Mouse (Mus musculus) neural tube, embryonic 13.5 days (tissue): ENCODE results near the gene Polr1d. TPM values are rescaled to one million over a fixed set of nuclear protein-coding genes. Genes with fewer than 3 reads are reported as not detected.

Experiments
- ATAC-seq: fragments of 200-750 bp; cut with Nextera tagmentation; 2 replicates; pipeline ENCODE4 v1.8.0; 2017; ENCODE audit warnings: low read depth, mild to moderate bottlenecking, moderate TSS enrichment, moderate library complexity
- H3K27ac ChIP-seq: fragments of 300-500 bp; sonication (generic); replicated peaks from 2 replicates; pipeline ENCODE4 v1.5.1; 2015; ENCODE audit warnings: moderate library complexity, mild to moderate bottlenecking, inconsistent platforms
- H3K27me3 ChIP-seq: fragments of 300-500 bp; sonication (generic); 2 replicates; pipeline ENCODE4 v1.6.1; 2015; ENCODE audit warnings: mild to moderate bottlenecking, inconsistent platforms
- H3K36me3 ChIP-seq: fragments of 300-500 bp; sonication (generic); 2 replicates; pipeline ENCODE4 v1.6.1; 2015; ENCODE audit warnings: mild to moderate bottlenecking, inconsistent platforms
- H3K4me1 ChIP-seq: fragments of 300-500 bp; sonication (generic); replicated peaks from 2 replicates; pipeline ENCODE4 v1.6.1; 2015; ENCODE audit warnings: inconsistent platforms
- H3K4me2 ChIP-seq: fragments of 300-500 bp; sonication (generic); 2 replicates; pipeline ENCODE4 v1.6.1; 2015; ENCODE audit warnings: inconsistent platforms, mild to moderate bottlenecking, moderate library complexity
- H3K4me3 ChIP-seq: fragments of 300-500 bp; sonication (generic); 2 replicates; pipeline ENCODE4 v1.5.1; 2015; ENCODE audit warnings: mild to moderate bottlenecking, inconsistent platforms
- H3K9ac ChIP-seq: fragments of 300-500 bp; sonication (generic); 2 replicates; pipeline ENCODE4 v1.6.1; 2015; ENCODE audit warnings: moderate library complexity, mild to moderate bottlenecking, inconsistent platforms
- H3K9me3 ChIP-seq: fragments of 300-500 bp; sonication (generic); 2 replicates; pipeline ENCODE4 v1.6.1; 2016; ENCODE audit warnings: inconsistent platforms
- WGBS: fragments of 180-500 bp; shearing (Covaris S2); methylation state at CpG from one replicate; pipeline ENCODE4 v1.1.7; 2015; 5-methylcytosine and 5-hydroxymethylcytosine counted together
- polyA plus RNA-seq: library from polyadenylated mRNA; unstranded; fragments of >200 nt; fragmentation: Nextera tagmentation; extraction: Ambion mirVana; gene quantifications from 2 replicates; pipeline ENCODE4 v1.2.1, GENCODE M21; 2015

Gene Polr1d
- polyA plus RNA-seq, 1 experiment from 2014 or later = 109 TPM

GRCm38 (mm10) chr5:147076026-147076798, 638 bp upstream of the Polr1d start, which contains the start of gene Lnx2:
Lnx2 (minus strand) TSS chr5:147076586.
- under 1% methylated on average over 58 of the region's 65 CpGs for WGBS
- Histone ChIP-seq H3K4me3 (peak within 1 kb of the TSS; percentile 89), H3K27ac (peak within 1 kb of the TSS; percentile 90), H3K27me3 (peaks cover 3% of the 10 kb centered on the region; the same call in 1 of the 2 replicates), H3K4me1 (peaks cover 32% of the 10 kb centered on the region), H3K4me2 (peak within 1 kb of the TSS; percentile 78), H3K9ac (peak within 1 kb of the TSS; percentile 79), H3K9me3 (no peaks in the 10 kb centered on the region), H3K36me3 (peaks cover 3% of the 10 kb centered on the region; the same call in 1 of the 2 replicates)
- ATAC-seq = peak; percentile 99

- WGBS = under 1% methylated on average over 53 of the region's 57 CpGs
- Histone ChIP-seq H3K27ac (peak overlapping the region; percentile 90), H3K4me3 (peak overlapping the region; percentile 89), H3K4me1 (peaks cover 41% of the 10 kb centered on the region), H3K27me3 (peaks cover 3% of the 10 kb centered on the region; the same call in 1 of the 2 replicates), H3K9ac (peak overlapping the region; percentile 79), H3K9me3 (no peaks in the 10 kb centered on the region), H3K4me2 (peak overlapping the region; percentile 78), H3K36me3 (peaks cover 8% of the 10 kb centered on the region)
- peak; percentile 74 for ATAC-seq
These were observed 620 bp downstream of the Polr1d start for GRCm38 (mm10) chr5:147077305-147078034.

DNA sequence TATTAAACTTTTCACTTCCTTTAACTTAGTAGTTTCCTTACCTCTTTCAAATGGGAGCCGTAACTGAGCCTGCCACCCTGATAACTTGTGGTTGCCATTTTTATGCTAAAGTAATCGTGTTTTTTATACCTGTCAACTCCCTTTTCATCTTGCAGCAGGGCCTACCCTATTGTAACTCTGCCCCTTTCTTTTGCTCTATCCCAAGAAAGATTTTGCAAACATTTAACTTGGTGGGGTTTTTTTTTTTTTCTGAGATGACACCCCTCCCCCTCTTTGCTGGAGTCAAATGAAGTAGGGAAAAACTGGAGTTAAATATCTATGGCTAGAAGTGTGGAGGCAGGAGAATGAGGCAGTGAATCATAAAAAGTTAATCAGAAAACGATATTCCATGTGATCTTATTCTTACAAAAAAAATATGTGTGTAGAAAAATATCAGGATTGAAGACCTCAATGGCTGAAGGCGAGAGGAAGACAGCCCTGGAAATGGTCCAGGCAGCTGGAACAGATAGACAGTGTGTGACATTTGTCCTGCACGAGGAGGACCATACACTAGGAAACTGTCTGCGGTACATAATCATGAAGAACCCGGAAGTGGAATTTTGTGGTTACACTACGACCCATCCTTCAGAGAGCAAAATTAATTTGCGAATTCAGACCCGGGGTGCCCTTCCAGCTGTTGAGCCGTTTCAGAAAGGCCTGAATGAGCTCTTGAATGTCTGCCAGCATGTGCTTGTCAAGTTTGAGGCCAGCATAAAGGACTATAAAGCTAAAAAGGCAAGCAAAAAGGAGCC, 1.5 kb downstream of the Polr1d start:
- Histone ChIP-seq H3K9me3 (no peaks in the 10 kb centered on the region), H3K4me1 (peaks cover 41% of the 10 kb centered on the region), H3K9ac (peak overlapping the region; percentile 79), H3K4me2 (peak overlapping the region; percentile 78), H3K36me3 (peaks cover 8% of the 10 kb centered on the region), H3K4me3 (peak overlapping the region; percentile 89), H3K27me3 (peaks cover 3% of the 10 kb centered on the region; the same call in 1 of the 2 replicates), H3K27ac (no peak overlapping the region)
- ATAC-seq = no peak
- 57% methylated on average over 11 of the region's 11 CpGs for WGBS

GRCm38 (mm10) chr5:147085201-147085894, 8.5 kb downstream of the Polr1d start:
- Histone ChIP-seq H3K4me3 (no peak overlapping the region), H3K36me3 (peaks cover 18% of the 10 kb centered on the region; the same call in 1 of the 2 replicates), H3K27ac (no peak overlapping the region), H3K9me3 (no peaks in the 10 kb centered on the region), H3K4me2 (no peak overlapping the region), H3K9ac (no peak overlapping the region), H3K4me1 (peaks cover 19% of the 10 kb centered on the region; the same call in 1 of the 2 replicates), H3K27me3 (no peaks in the 10 kb centered on the region)
- WGBS = 80% methylated on average over 9 of the region's 9 CpGs
- ATAC-seq = no peak

- H3K9ac ChIP-seq = no peak overlapping the region
- no peak overlapping the region for H3K27ac ChIP-seq
- WGBS = 91% methylated on average over 4 of the region's 4 CpGs
- no peak overlapping the region for H3K4me3 ChIP-seq
- H3K4me2 ChIP-seq = no peak overlapping the region
- H3K4me1 ChIP-seq = peaks cover 12% of the 10 kb centered on the region; the same call in 1 of the 2 replicates
- no peaks in the 10 kb centered on the region for H3K9me3 ChIP-seq
- ATAC-seq = no peak
- peaks cover 13% of the 10 kb centered on the region; the same call in 1 of the 2 replicates for H3K36me3 ChIP-seq
- no peaks in the 10 kb centered on the region for H3K27me3 ChIP-seq
These were observed 10.0 kb downstream of the Polr1d start for GRCm38 (mm10) chr5:147086816-147087215.

GRCm38 (mm10) chr5:147089836-147090235, 13.0 kb downstream of the Polr1d start:
- WGBS = 64% methylated on average over 3 of the region's 3 CpGs
- no peak for ATAC-seq
- no peaks in the 10 kb centered on the region for H3K9me3 ChIP-seq

GRCm38 (mm10) chr5:147090256-147090963, 13.6 kb downstream of the Polr1d start:
- Histone ChIP-seq H3K9me3 (no peaks in the 10 kb centered on the region), H3K27ac (no peak overlapping the region), H3K4me1 (0 out of 2 replicates have a peak, but pooled peaks cover under 1% of the 10 kb centered on the region), H3K4me3 (no peak overlapping the region), H3K27me3 (no peaks in the 10 kb centered on the region), H3K36me3 (peaks cover 16% of the 10 kb centered on the region; the same call in 1 of the 2 replicates), H3K9ac (no peak overlapping the region), H3K4me2 (no peak overlapping the region)
- ATAC-seq = no peak
- WGBS = 75% methylated on average over 11 of the region's 11 CpGs

More at GRCm38 (mm10) chr5:147089836-147090235, 13.0 kb downstream of the Polr1d start:
- Histone ChIP-seq H3K36me3 (peaks cover 13% of the 10 kb centered on the region; the same call in 1 of the 2 replicates), H3K9ac (no peak overlapping the region), H3K27me3 (no peaks in the 10 kb centered on the region), H3K27ac (no peak overlapping the region), H3K4me2 (no peak overlapping the region), H3K4me1 (0 out of 2 replicates have a peak, but pooled peaks cover 6% of the 10 kb centered on the region), H3K4me3 (no peak overlapping the region)

DNA sequence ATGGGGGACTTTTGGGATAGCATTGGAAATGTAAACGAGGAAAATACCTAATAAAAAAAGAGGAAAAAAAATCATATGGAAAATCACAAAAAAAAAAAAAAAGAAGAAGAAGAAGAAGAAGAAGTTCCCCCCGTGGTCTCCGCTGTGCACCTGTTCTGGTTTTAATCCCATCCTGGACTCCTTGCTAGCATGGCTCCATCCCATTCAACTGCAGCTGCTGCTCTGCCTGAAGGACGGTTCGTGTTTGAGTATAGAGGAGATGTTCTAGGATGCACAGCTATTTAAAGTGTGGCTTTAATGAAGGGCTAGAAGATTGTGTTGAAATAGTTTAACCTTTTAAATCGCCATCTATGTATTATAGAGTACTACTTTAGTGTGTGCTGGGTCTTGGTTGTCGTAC, 15.6 kb downstream of the Polr1d start:
- H3K9me3 ChIP-seq = no peaks in the 10 kb centered on the region
- H3K27ac ChIP-seq = no peak overlapping the region
- H3K27me3 ChIP-seq = no peaks in the 10 kb centered on the region
- 98% methylated on average over 7 of the region's 7 CpGs for WGBS
- peaks cover 13% of the 10 kb centered on the region; the same call in 1 of the 2 replicates for H3K36me3 ChIP-seq
- ATAC-seq = no peak
- no peak overlapping the region for H3K9ac ChIP-seq
- H3K4me3 ChIP-seq = no peak overlapping the region
- H3K4me2 ChIP-seq = no peak overlapping the region
- H3K4me1 ChIP-seq = no peaks in the 10 kb centered on the region

- no peak overlapping the region for H3K27ac ChIP-seq
- ATAC-seq = no peak
- no peaks in the 10 kb centered on the region for H3K9me3 ChIP-seq
- WGBS = 79% methylated on average over 6 of the region's 6 CpGs
- H3K4me2 ChIP-seq = no peak overlapping the region
- no peaks in the 10 kb centered on the region for H3K27me3 ChIP-seq
- H3K4me3 ChIP-seq = no peak overlapping the region
- H3K4me1 ChIP-seq = no peaks in the 10 kb centered on the region
- H3K9ac ChIP-seq = no peak overlapping the region
- H3K36me3 ChIP-seq = peaks cover 7% of the 10 kb centered on the region; the same call in 1 of the 2 replicates
These were observed 17.4 kb downstream of the Polr1d start for GRCm38 (mm10) chr5:147094296-147094695.

DNA sequence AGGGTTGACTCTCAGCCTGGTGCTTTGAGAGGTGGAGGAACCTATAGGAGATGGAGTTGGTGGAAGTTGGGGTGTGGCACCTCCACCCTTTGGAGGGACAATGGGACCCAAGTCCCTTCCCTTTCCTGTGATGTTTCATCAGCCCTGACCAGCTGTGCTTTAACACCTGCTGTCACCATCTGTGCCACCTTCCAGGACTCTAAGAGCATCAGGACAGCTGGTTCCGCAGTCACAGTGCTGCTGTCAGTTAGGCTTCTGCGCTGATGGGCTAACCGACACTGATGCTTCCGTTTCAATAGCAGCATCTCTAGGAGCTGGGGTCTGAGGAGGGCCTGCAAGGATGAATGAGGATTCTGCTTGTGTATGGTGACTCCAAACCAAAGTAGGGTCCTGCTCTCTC, 19.7 kb downstream of the Polr1d start:
- ATAC-seq = no peak

More for the DNA sequence above, 19.7 kb downstream of the Polr1d start:
- H3K4me3 ChIP-seq = no peak overlapping the region
- peaks cover 7% of the 10 kb centered on the region; the same call in 1 of the 2 replicates for H3K36me3 ChIP-seq
- H3K27ac ChIP-seq = no peak overlapping the region
- H3K4me1 ChIP-seq = no peaks in the 10 kb centered on the region
- H3K4me2 ChIP-seq = no peak overlapping the region
- H3K9me3 ChIP-seq = no peaks in the 10 kb centered on the region
- H3K9ac ChIP-seq = no peak overlapping the region
- 87% methylated on average over 4 of the region's 4 CpGs for WGBS
- no peaks in the 10 kb centered on the region for H3K27me3 ChIP-seq
